Mouse (Mus musculus) megakaryocyte, embryonic 14.5 days (primary cell): ENCODE data around the gene Txnrd3. TPM values are rescaled to one million over a fixed set of nuclear protein-coding genes. Genes with fewer than 3 reads are reported as not detected.

ENCODE experiments used
- H3K27me3 ChIP-seq: replicated peaks from 2 replicates; pipeline ENCODE3; 2012; ENCODE audit warnings: inconsistent platforms
- H3K36me3 ChIP-seq: replicated peaks from 2 replicates; pipeline ENCODE3; 2012; ENCODE audit warnings: low read length, inconsistent platforms, mixed read lengths
- H3K4me1 ChIP-seq: 2 replicates; pipeline ENCODE4 v1.6.1; 2012; ENCODE audit warnings: inconsistent platforms
- H3K4me3 ChIP-seq: replicated peaks from 2 replicates; pipeline ENCODE3; 2012; ENCODE audit warnings: moderate library complexity, mild to moderate bottlenecking, inconsistent platforms
- H3K9me3 ChIP-seq: 2 replicates; pipeline ENCODE4 v1.6.1; 2012; ENCODE audit warnings: inconsistent platforms
- FLI1 ChIP-seq: IDR thresholded peaks from 2 replicates; pipeline ENCODE4 v1.6.1; 2012; ENCODE audit warnings: low read length, inconsistent platforms, mixed read lengths
- GATA1 ChIP-seq: IDR thresholded peaks from 3 replicates; pipeline ENCODE4 v1.6.1; 2012; ENCODE audit warnings: mixed read lengths, low read length, inconsistent platforms, borderline replicate concordance
- polyA plus RNA-seq: library from polyadenylated mRNA; stranded (reverse); fragments of >175 nt; gene quantifications from 2 replicates; pipeline ENCODE4 v1.2.3, GENCODE M21; 2012; ENCODE audit warnings: low replicate concordance; ENCODE audit not compliant: insufficient read depth

Txnrd3 gene
- 1.4 TPM in 1 of 2 replicates, not detected in the other for polyA plus RNA-seq

GRCm38 (mm10) chr6:89643798-89644270, at the start of gene Txnrd3:
Gene Txnrd3, plus strand, starts transcription at chr6:89643988.
- peaks cover 18% of the 10 kb centered on the region for H3K4me1 ChIP-seq
- peaks cover 37% of the 10 kb centered on the region for H3K27me3 ChIP-seq
- no peaks in the 10 kb centered on the region for H3K9me3 ChIP-seq
- TF ChIP-seq FLI1 (no peak), GATA1 (no peak)
- H3K4me3 ChIP-seq, result peak within 1 kb of the TSS; percentile 92
- no peaks in the 10 kb centered on the region for H3K36me3 ChIP-seq

DNA sequence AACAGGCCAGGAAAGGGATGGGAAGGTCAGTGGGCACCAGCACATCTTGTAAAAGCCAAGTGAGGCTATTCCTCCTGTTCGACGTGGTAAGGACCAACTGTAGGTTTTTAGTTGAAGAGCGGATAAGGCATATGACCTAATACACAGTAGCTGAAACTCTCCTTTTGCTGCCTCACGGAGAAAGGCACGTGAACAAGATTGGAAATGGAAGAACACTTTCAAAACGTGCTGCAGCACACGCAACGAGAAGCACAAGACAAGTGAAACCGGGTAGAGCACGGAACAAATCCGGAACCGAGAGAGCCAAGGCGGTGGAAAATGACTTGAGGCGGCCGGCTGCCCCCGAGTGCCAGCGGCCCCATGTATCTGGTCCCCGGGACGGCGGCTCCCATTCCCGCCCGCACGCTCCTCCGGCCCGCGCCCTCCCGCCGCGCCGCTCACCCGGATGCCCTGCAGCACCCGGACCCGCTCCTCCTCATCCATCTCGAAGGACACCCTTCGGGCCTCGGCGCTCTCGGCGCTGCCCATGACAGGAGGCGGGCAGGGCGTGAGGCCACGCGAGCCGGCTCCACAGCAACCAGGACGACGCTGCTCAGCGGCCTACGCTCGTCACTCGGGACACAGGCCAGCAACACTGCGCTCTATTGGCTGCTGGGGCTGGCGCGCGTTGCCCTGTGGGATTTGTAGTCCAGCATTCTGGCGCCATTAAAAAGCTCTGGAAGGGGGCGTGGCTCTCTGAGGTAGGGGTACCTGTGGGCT, 48.6 kb upstream of the Txnrd3 start, which contains the start of gene Chchd6:
Gene Chchd6 (minus strand): TSS at position 635 of the 759 bp plus-strand sequence.
- H3K27me3 ChIP-seq, result no peaks in the 10 kb centered on the region
- peaks cover 58% of the 10 kb centered on the region for H3K4me1 ChIP-seq
- TF ChIP-seq FLI1 (no peak), GATA1 (no peak)
- peaks cover 7% of the 10 kb centered on the region for H3K9me3 ChIP-seq
- peak within 1 kb of the TSS; percentile 96 for H3K4me3 ChIP-seq
- H3K36me3 ChIP-seq, result no peaks in the 10 kb centered on the region

DNA sequence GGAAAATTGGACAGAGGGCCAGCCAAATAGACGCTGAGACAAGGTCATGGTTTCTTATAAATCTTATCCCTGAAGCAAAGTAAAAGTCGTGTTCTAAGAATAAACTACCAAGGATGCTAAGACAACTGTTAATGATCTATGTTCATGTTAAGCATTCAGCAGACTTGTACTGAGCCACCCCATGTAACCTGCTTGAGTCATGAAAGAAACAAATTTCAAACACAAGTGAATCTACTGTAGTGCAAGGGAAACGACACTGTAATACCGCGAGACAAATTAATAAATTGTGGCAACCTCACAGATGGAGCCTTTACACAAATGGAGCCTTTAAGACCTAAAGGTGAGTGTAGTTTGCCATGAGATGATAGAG, 48.0 kb upstream of the Txnrd3 start:
- Histone ChIP-seq H3K36me3 (no peaks in the 10 kb centered on the region), H3K27me3 (no peaks in the 10 kb centered on the region), H3K4me3 (peak overlapping the region; percentile 96), H3K4me1 (peaks cover 57% of the 10 kb centered on the region), H3K9me3 (peaks cover 12% of the 10 kb centered on the region)
- no peak for TF ChIP-seq FLI1
- no peak for TF ChIP-seq GATA1

DNA sequence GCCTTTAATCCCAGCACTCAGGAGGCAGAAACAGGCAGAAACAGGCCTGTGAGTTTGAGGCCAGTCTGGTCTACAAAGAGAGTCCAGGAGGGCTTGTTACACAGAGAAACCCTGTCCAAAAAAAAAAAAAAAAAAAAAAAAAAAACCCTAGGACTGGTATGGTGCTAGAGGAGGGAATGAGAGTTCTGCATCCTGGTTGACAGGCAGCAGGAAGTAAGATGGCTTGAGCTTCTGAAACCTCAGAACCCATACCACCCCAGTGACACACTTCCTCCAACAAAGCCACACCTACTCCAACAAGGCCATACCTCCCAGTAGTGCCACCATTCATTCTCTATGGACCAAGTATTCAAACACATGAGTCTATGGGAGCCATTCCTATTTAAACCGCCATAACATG, 47.3 kb upstream of the Txnrd3 start:
- no peaks in the 10 kb centered on the region for H3K36me3 ChIP-seq
- peaks cover 16% of the 10 kb centered on the region for H3K9me3 ChIP-seq
- H3K4me3 ChIP-seq, result no peak overlapping the region
- no peak for TF ChIP-seq GATA1
- TF ChIP-seq FLI1, result no peak
- peaks cover 50% of the 10 kb centered on the region for H3K4me1 ChIP-seq
- H3K27me3 ChIP-seq, result no peaks in the 10 kb centered on the region

DNA sequence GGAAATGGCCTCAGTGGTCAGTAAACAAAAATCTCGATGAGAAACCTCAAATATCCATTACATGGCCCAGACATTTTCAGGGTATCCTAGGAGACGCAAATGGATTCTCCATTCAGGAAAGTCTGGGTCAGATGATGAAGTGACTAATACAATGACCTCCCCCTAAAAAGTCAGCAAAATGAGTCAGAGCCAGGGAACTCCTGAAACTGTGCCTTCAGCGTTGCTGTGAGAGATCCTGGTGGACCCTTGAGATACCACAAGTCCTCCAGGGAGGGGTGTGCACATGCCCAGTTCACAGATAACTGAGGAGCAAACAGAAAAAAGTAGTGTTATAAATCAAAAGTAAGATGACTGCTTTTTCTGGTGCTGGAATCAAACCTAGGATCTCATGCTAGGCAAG, 37.7 kb upstream of the Txnrd3 start:
- H3K27me3 ChIP-seq, result peaks cover 13% of the 10 kb centered on the region
- no peak for TF ChIP-seq FLI1
- TF ChIP-seq GATA1, result no peak
- peaks cover under 1% of the 10 kb centered on the region; the same call in 1 of the 2 replicates for H3K9me3 ChIP-seq
- no peak overlapping the region for H3K4me3 ChIP-seq
- H3K36me3 ChIP-seq, result no peaks in the 10 kb centered on the region
- H3K4me1 ChIP-seq, result peaks cover 8% of the 10 kb centered on the region; the same call in 1 of the 2 replicates

- no peak for TF ChIP-seq FLI1
- no peak for TF ChIP-seq GATA1
- H3K4me3 ChIP-seq, result no peak overlapping the region
- H3K36me3 ChIP-seq, result no peaks in the 10 kb centered on the region
- H3K9me3 ChIP-seq, result no peaks in the 10 kb centered on the region
- H3K4me1 ChIP-seq, result peaks cover 12% of the 10 kb centered on the region
- peaks cover 26% of the 10 kb centered on the region for H3K27me3 ChIP-seq
Measured at GRCm38 (mm10) chr6:89607999-89608398, 35.8 kb upstream of the Txnrd3 start.

DNA sequence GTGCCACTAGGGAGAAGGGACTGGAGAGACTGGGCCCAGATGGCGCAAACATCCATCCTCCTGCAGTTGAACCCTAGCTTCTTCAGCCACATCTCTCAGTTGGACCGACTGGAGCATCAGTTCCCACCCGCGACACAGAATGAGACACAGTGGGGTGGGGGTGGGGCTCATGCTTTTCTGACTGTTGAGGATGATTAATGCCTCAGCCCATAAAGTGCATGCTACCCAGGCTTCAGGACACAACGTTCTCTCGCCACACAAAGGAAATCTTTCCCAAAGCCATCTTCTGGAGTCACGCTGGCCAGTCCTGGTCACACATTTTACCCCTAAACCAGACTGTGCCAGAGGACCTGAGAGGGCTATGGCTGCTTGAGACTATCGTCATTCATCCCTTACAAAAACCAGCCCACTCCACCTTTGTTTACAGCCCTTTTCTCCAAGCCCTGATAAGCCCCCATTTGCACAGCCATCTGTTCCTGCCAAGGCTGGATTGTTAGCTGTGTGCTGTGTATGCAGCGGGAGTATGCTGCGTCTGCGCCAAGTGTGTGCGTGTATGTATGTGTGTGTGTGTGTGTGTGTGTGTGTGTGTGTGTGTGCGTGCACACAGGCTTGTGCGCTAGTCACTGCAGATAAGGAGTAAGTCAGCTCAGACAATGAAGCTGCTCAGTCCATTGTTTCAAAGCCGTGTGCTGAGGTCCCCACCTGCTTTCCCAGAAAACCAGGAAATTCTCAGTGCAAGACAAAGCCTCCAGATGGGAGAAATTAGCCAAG, 30.3 kb upstream of the Txnrd3 start:
- Histone ChIP-seq H3K4me3 (no peak overlapping the region), H3K27me3 (peaks cover 59% of the 10 kb centered on the region), H3K9me3 (no peaks in the 10 kb centered on the region), H3K4me1 (peaks cover 12% of the 10 kb centered on the region), H3K36me3 (no peaks in the 10 kb centered on the region)
- TF ChIP-seq GATA1 (no peak), FLI1 (no peak)

GRCm38 (mm10) chr6:89614107-89614471, 29.7 kb upstream of the Txnrd3 start:
- H3K4me3 ChIP-seq, result no peak overlapping the region
- no peak for TF ChIP-seq FLI1
- no peak for TF ChIP-seq GATA1
- H3K27me3 ChIP-seq, result peaks cover 65% of the 10 kb centered on the region
- peaks cover 8% of the 10 kb centered on the region for H3K4me1 ChIP-seq
- H3K9me3 ChIP-seq, result no peaks in the 10 kb centered on the region
- no peaks in the 10 kb centered on the region for H3K36me3 ChIP-seq

DNA sequence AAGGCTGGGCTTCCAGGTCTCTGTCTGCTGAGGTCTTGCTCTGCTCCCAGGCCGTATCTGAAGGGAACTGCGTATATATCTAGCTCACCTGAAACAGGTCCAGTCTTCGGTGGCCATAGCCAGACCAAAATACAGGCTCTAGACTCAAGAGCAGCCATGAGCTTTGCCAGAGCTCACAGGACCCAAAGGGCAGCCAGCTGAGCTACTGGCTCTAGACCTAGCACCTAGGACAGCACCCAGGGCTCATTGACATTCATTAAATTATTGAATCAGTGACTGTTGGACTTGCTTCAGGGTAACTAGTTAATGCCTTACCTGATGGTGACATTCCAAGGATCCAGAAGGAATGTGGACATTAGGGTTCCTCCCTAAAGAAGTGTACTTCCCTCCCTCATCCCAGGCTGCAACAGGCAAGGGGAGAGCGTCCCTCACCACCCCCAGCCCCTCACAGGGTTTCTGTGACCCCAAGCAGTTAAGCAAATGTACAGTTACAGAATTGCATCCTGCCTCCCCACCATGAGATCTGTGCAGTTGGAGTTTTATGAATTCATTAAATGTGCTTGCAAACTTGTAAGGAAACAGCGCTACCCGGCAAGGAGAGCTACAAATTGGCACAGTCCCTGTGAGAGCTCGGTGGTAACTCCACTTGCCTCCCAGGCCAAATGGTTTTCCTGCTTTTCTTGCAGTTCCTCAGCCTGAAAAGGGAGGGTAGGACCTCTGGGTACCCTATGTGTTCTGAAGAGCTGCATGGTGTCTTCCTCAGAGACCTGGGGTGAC, 29.0 kb upstream of the Txnrd3 start:
- Histone ChIP-seq H3K27me3 (peaks cover 68% of the 10 kb centered on the region), H3K9me3 (no peaks in the 10 kb centered on the region), H3K4me3 (no peak overlapping the region), H3K4me1 (peaks cover 4% of the 10 kb centered on the region), H3K36me3 (no peaks in the 10 kb centered on the region)
- no peak for TF ChIP-seq FLI1
